Mouse (Mus musculus) thymus, adult 2 months (tissue): Measurements from ENCODE around the gene Nek2.

ENCODE experiments used
- CTCF ChIP-seq: fragments of 200-500 bp; IDR thresholded peaks from 2 replicates; pipeline ENCODE4 v1.5.1; 2012; ENCODE audit warnings: mild to moderate bottlenecking, control low read depth, low read length, moderate library complexity, borderline replicate concordance; ENCODE audit not compliant: control insufficient read depth, poor library complexity, insufficient read depth; ENCODE audit errors: extremely low read depth
- POLR2A ChIP-seq: fragments of 200-500 bp; IDR thresholded peaks from 2 replicates; pipeline ENCODE4 v1.6.1; 2012; ENCODE audit warnings: mild to moderate bottlenecking, low read length, control low read depth, moderate library complexity; ENCODE audit not compliant: control insufficient read depth, poor library complexity, insufficient read depth; ENCODE audit errors: extremely low read depth

DNA sequence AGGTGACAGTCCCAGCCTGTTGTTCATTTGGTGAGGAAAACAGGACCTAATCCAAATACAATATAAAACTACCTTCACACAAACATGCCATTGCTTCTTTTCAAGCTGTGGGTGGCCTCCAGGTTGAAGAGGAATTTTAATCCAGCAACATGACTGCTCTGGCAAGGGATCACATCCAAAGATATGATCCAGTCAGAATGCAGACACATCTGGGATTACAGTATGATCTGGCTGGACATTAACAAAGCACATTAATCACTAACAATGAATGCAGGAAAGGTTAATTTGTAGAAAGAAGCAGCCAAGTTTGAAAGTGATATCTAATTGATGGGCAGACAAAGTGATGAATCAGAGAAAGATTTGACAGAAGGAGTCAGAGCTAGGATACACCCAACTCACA, 36.9 kb downstream of the Nek2 start:
- no peak for TF ChIP-seq POLR2A
- no peak for TF ChIP-seq CTCF
